Mouse (Mus musculus): ENCODE data around the gene Fcgr2b.

Gene Fcgr2b

GRCm38 (mm10) chr1:170929245-170929644 lies 47.1 kb downstream of the Fcgr2b start:
- TF ChIP-seq CTCF (conservative IDR thresholded peaks at IDR 0.05; ENCODE audit: low read length), result no peak
- no peak for TF ChIP-seq POU5F1 (IDR thresholded peaks at IDR 0.05; ENCODE audit: borderline replicate concordance, low read length)
- no peak for TF ChIP-seq NANOG (IDR thresholded peaks at IDR 0.05; ENCODE audit: borderline replicate concordance, low read length)
- Histone ChIP-seq H3K27me3 (ENCODE audit: insufficient read depth, low read length) (no peaks in the 10 kb centered on the region), H3K4me1 (replicated peaks; ENCODE audit: low read depth, low read length) (peaks cover 6% of the 10 kb centered on the region), H3K36me3 (ENCODE audit: insufficient read depth, low read length) (no peaks in the 10 kb centered on the region), H3K9me3 (ENCODE audit: low read length) (no peaks in the 10 kb centered on the region), H3K4me3 (replicated peaks; ENCODE audit: low read length) (no peak overlapping the region)

DNA sequence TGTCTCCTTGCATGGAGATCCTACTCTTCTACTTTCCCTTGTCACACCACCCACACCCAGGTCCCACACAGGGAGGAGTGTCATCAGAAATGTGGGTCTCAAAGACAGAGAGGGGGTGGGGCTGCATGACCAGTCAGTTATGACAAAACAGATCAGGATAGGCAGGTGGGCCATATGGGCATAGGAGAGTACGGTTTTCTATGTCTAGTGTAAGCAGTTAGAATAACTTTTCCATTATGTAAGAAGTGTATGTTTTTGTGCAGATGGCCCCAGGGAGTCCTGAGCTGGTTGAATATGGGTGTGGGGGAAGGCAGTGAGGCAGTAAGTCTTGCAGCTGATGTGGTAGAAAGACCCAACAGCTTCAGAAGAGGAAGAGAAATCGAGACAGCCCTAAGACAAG lies 47.9 kb downstream of the Fcgr2b start:
- Histone ChIP-seq H3K4me3 (replicated peaks; ENCODE audit: low read length) (no peak overlapping the region), H3K36me3 (ENCODE audit: insufficient read depth, low read length) (no peaks in the 10 kb centered on the region), H3K9me3 (ENCODE audit: low read length) (no peaks in the 10 kb centered on the region), H3K4me1 (replicated peaks; ENCODE audit: low read depth, low read length) (peaks cover 4% of the 10 kb centered on the region; the same call in 1 of the 2 replicates), H3K27me3 (ENCODE audit: insufficient read depth, low read length) (no peaks in the 10 kb centered on the region)
- TF ChIP-seq CTCF (conservative IDR thresholded peaks at IDR 0.05; ENCODE audit: low read length) (no peak), POU5F1 (IDR thresholded peaks at IDR 0.05; ENCODE audit: borderline replicate concordance, low read length) (no peak), NANOG (IDR thresholded peaks at IDR 0.05; ENCODE audit: borderline replicate concordance, low read length) (no peak)

DNA sequence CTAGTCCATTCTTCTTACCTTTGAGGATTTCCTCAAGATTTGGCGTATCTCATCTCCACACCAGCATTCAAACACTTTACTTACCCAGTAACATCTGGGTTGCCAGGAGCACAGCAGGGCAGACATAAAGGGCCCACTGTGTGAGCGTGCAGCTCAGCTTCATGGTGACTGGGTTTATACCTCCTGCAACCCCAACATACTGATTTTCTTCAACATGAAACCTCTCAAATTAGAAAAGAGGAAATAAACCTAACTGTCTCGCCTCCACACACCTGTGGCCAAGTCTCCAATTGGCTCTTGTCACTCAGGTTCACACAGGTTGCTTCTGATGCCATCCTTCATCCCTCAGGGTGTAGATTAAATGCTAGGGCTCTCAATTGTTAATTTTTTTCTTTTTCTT lies 49.0 kb downstream of the Fcgr2b start, which contains the start of gene Fcrla:
Fcrla (minus strand) TSS at position 206 of the 400 bp plus-strand sequence.
- no peaks in the 10 kb centered on the region for H3K9me3 ChIP-seq (ENCODE audit: low read length)
- H3K27me3 ChIP-seq (ENCODE audit: insufficient read depth, low read length), result no peaks in the 10 kb centered on the region
- TF ChIP-seq CTCF (conservative IDR thresholded peaks at IDR 0.05; ENCODE audit: low read length), result no peak
- no peak for TF ChIP-seq NANOG (IDR thresholded peaks at IDR 0.05; ENCODE audit: borderline replicate concordance, low read length)
- no peak for TF ChIP-seq POU5F1 (IDR thresholded peaks at IDR 0.05; ENCODE audit: borderline replicate concordance, low read length)
- no peak within 1 kb of the TSS for H3K4me3 ChIP-seq (replicated peaks; ENCODE audit: low read length)
- H3K4me1 ChIP-seq (replicated peaks; ENCODE audit: low read depth, low read length), result no peaks in the 10 kb centered on the region
- no peaks in the 10 kb centered on the region for H3K36me3 ChIP-seq (ENCODE audit: insufficient read depth, low read length)

- peaks cover 4% of the 10 kb centered on the region; the same call in 1 of the 2 replicates for H3K27me3 ChIP-seq (ENCODE audit: insufficient read depth, low read length)
- no peak for TF ChIP-seq CTCF (conservative IDR thresholded peaks at IDR 0.05; ENCODE audit: low read length)
- H3K9me3 ChIP-seq (ENCODE audit: low read length), result no peaks in the 10 kb centered on the region
- no peaks in the 10 kb centered on the region for H3K36me3 ChIP-seq (ENCODE audit: insufficient read depth, low read length)
- H3K4me1 ChIP-seq (replicated peaks; ENCODE audit: low read depth, low read length), result no peaks in the 10 kb centered on the region
- no peak overlapping the region for H3K4me3 ChIP-seq (replicated peaks; ENCODE audit: low read length)
Observed at GRCm38 (mm10) chr1:170926941-170927340, 49.4 kb downstream of the Fcgr2b start.

- no peaks in the 10 kb centered on the region for H3K4me1 ChIP-seq (replicated peaks; ENCODE audit: low read depth, low read length)
- H3K27me3 ChIP-seq (ENCODE audit: insufficient read depth, low read length), result peaks cover 13% of the 10 kb centered on the region
- H3K36me3 ChIP-seq (ENCODE audit: insufficient read depth, low read length), result no peaks in the 10 kb centered on the region
- no peak overlapping the region for H3K4me3 ChIP-seq (replicated peaks; ENCODE audit: low read length)
- TF ChIP-seq NANOG (IDR thresholded peaks at IDR 0.05; ENCODE audit: borderline replicate concordance, low read length), result no peak
- TF ChIP-seq CTCF (conservative IDR thresholded peaks at IDR 0.05; ENCODE audit: low read length), result no peak
- TF ChIP-seq POU5F1 (IDR thresholded peaks at IDR 0.05; ENCODE audit: borderline replicate concordance, low read length), result no peak
- peaks cover 3% of the 10 kb centered on the region; the same call in 1 of the 2 replicates for H3K9me3 ChIP-seq (ENCODE audit: low read length)
Observed at GRCm38 (mm10) chr1:170924485-170924884, 51.9 kb downstream of the Fcgr2b start.

DNA sequence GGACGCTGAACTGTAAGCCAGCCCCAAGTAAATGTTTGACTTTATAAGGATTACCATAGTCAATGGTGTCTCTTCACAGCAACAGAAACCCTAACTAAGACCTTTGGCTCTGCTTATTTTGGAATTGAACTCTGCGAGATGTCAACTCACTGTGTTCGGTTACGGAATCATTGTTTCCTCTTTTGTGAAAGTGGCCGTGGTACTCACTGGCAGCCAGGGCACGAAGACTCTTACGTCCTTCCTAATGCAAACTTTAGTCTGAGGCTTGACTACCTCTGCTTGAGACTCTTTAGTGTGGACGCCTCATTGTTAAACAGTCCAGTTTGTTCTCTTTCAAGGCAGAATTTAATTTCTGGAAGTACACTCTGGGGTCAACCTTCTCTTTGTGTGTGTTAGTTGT lies 57.0 kb downstream of the Fcgr2b start:
- Histone ChIP-seq H3K4me1 (replicated peaks; ENCODE audit: low read depth, low read length) (no peaks in the 10 kb centered on the region), H3K36me3 (ENCODE audit: insufficient read depth, low read length) (no peaks in the 10 kb centered on the region), H3K9me3 (ENCODE audit: low read length) (peaks cover 8% of the 10 kb centered on the region), H3K4me3 (replicated peaks; ENCODE audit: low read length) (no peak overlapping the region), H3K27me3 (ENCODE audit: insufficient read depth, low read length) (peaks cover 14% of the 10 kb centered on the region)
- TF ChIP-seq NANOG (IDR thresholded peaks at IDR 0.05; ENCODE audit: borderline replicate concordance, low read length) (no peak), CTCF (conservative IDR thresholded peaks at IDR 0.05; ENCODE audit: low read length) (no peak), POU5F1 (IDR thresholded peaks at IDR 0.05; ENCODE audit: borderline replicate concordance, low read length) (no peak)

GRCm38 (mm10) chr1:170915657-170916056 lies 60.7 kb downstream of the Fcgr2b start:
- Histone ChIP-seq H3K27me3 (ENCODE audit: insufficient read depth, low read length) (peaks cover 17% of the 10 kb centered on the region), H3K4me3 (replicated peaks; ENCODE audit: low read length) (no peak overlapping the region), H3K36me3 (ENCODE audit: insufficient read depth, low read length) (no peaks in the 10 kb centered on the region), H3K9me3 (ENCODE audit: low read length) (peaks cover 8% of the 10 kb centered on the region), H3K4me1 (replicated peaks; ENCODE audit: low read depth, low read length) (no peaks in the 10 kb centered on the region)
- TF ChIP-seq NANOG (IDR thresholded peaks at IDR 0.05; ENCODE audit: borderline replicate concordance, low read length) (no peak), POU5F1 (IDR thresholded peaks at IDR 0.05; ENCODE audit: borderline replicate concordance, low read length) (no peak), CTCF (conservative IDR thresholded peaks at IDR 0.05; ENCODE audit: low read length) (no peak)

- peaks cover 7% of the 10 kb centered on the region; the same call in 1 of the 2 replicates for H3K4me1 ChIP-seq (replicated peaks; ENCODE audit: low read depth, low read length)
- no peak within 1 kb of the TSS for H3K4me3 ChIP-seq (replicated peaks; ENCODE audit: low read length)
- H3K9me3 ChIP-seq (ENCODE audit: low read length), result peaks cover 5% of the 10 kb centered on the region
- peaks cover 24% of the 10 kb centered on the region for H3K27me3 ChIP-seq (ENCODE audit: insufficient read depth, low read length)
- no peaks in the 10 kb centered on the region for H3K36me3 ChIP-seq (ENCODE audit: insufficient read depth, low read length)
- no peak for TF ChIP-seq POU5F1 (IDR thresholded peaks at IDR 0.05; ENCODE audit: borderline replicate concordance, low read length)
- no peak for TF ChIP-seq CTCF (conservative IDR thresholded peaks at IDR 0.05; ENCODE audit: low read length)
- no peak for TF ChIP-seq NANOG (IDR thresholded peaks at IDR 0.05; ENCODE audit: borderline replicate concordance, low read length)
Observed at GRCm38 (mm10) chr1:170912891-170913615, 63.3 kb downstream of the Fcgr2b start, which contains the start of gene Fcrlb. Fcrlb (minus strand) TSS chr1:170912941.
